Mouse (Mus musculus) embryo, embryonic 9.5 days (tissue): ENCODE results near the gene Slc35g3.

ENCODE experiments used
- DNase-seq: peaks from one replicate; pipeline ENCODE4 v3.0.0-alpha.2; 2017; ENCODE audit errors: extremely low spot score

Slc35g3 gene

GRCm38 (mm10) chr11:69784793-69785272, 23.1 kb upstream of the Slc35g3 start:
- DNase-seq = no peak

DNA sequence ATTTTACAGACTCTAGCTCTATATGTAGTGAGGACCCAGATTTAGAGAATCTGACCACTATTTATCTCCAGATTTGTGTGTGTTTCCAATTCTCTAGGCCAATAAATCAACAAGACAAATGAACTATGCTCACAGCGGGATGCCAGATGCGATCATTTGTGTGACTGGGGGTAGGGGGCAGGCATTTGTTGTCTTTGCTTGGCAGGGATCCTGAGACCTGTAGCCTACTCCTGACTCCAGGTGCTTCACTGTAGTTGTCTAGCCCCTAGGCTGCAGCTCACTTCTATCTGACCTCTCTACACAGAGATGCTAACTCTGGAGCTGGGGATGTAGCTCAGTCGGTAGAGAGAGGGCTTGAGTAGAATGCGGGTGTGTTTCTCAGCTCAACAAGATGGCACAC, 20.1 kb upstream of the Slc35g3 start:
- no peak for DNase-seq

GRCm38 (mm10) chr11:69778985-69779384, 17.2 kb upstream of the Slc35g3 start:
- no peak for DNase-seq

DNA sequence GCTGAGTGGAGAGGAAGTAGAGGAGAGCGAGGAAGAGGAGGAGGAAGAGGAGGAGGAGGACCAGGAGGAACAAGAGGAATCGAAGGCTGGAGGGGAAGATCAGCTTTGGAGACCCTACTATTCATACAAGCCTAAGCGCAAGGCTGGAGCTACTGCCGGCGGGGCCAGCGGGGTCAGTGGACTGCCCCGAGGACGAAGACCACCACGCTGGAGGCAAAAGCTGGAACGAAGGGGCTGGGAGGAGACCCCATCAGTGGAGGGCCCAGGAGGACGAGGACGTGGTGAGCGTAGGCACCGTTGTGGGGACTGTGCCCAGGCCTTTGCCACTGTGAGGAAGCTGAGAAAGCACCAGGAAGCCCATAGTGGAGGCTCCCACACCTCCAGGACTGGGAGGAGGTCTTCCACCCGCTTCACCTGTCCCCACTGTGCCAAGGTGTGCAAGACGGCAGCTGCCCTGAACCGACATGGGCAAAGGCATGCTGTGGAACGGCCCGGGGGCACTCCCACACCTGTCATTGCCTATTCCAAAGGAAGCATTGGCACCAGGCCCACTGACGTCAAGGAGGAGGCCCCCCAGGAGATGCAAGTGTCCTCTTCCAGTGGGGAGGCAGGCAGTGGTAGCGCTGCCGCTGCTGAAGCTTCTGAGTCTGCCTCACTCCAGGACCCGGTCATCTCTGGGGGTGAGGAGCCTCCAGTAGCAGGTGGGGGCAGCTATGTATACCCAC, 16.7 kb upstream of the Slc35g3 start:
- DNase-seq = no peak

GRCm38 (mm10) chr11:69777504-69778257, 15.9 kb upstream of the Slc35g3 start:
- DNase-seq = no peak

- no peak for DNase-seq
Observed at GRCm38 (mm10) chr11:69776488-69776887, 14.7 kb upstream of the Slc35g3 start.

DNA sequence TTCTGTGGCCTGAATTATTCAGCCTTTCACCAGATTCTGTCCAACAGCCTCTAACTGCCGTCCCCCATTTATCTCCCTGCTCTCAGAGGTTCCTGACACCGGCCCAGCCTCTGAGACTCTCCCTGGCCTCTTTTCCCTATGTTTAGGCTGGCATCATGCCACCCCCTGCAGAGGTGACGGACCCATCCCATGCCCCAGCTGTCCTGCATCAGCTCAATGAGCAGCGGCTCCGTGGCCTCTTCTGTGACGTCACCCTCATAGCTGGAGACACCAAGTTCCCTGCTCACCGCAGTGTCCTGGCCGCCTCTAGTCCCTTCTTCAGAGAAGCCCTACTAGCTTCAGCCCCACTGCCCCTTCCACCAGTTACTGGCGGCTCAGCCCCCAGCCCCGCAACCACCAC, 13.9 kb upstream of the Slc35g3 start:
- no peak for DNase-seq

GRCm38 (mm10) chr11:69774961-69775360, 13.2 kb upstream of the Slc35g3 start:
- DNase-seq = no peak

- no peak for DNase-seq
Observed at GRCm38 (mm10) chr11:69767625-69767909, 5.8 kb upstream of the Slc35g3 start.

- no peak for DNase-seq
Observed at GRCm38 (mm10) chr11:69766872-69767624, 5.3 kb upstream of the Slc35g3 start.

DNA sequence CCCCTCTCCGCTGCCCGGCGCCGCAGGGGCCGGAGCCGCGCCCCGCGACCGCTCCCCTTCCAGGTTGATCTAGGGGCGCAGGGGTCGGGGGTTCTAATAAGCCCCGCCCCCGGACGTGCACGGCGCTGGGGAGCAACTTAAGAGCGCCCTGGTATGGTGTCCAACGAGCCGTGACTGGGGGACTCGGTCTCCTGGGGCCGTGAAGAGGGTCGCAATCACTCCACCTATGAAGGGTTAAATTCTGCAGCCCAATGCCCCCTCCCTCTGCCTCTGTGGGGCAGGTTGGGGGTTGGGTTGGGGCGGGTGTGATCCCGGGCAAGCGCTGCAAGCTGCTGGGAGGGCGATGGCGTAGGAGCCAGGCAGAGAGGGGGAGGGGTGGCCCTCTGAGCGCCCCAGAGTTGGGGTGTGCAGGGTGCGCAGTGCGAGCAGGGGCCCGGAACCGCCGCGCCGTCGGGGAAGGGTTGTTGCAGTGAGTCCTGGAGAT, 4.4 kb upstream of the Slc35g3 start:
- peak; percentile 65 for DNase-seq

GRCm38 (mm10) chr11:69765221-69766125, 3.7 kb upstream of the Slc35g3 start, which contains the start of gene Zbtb4:
Zbtb4 (plus strand) TSS chr11:69765912.
- DNase-seq = peak; percentile 34

- no peak for DNase-seq
Observed at GRCm38 (mm10) chr11:69763551-69763950, 1.8 kb upstream of the Slc35g3 start.

DNA sequence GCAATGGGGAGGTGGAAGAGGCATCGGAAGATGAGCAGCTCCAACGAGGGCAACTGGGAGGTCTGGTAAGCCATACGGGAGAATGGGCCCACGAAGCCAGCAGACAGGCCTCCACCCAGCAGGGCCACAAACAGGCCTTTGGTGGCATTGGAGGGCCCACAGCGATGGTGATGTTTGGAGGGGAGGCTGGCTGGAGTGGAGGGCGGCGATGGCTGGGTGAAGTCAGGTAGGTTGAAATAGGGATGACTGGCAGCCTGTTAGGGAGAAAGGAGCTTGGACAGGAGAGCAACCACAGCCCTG, 917 bp downstream of the Slc35g3 start:
- no peak for DNase-seq

- DNase-seq = no peak
Observed at GRCm38 (mm10) chr11:69760160-69760900, 1.4 kb downstream of the Slc35g3 start.

DNA sequence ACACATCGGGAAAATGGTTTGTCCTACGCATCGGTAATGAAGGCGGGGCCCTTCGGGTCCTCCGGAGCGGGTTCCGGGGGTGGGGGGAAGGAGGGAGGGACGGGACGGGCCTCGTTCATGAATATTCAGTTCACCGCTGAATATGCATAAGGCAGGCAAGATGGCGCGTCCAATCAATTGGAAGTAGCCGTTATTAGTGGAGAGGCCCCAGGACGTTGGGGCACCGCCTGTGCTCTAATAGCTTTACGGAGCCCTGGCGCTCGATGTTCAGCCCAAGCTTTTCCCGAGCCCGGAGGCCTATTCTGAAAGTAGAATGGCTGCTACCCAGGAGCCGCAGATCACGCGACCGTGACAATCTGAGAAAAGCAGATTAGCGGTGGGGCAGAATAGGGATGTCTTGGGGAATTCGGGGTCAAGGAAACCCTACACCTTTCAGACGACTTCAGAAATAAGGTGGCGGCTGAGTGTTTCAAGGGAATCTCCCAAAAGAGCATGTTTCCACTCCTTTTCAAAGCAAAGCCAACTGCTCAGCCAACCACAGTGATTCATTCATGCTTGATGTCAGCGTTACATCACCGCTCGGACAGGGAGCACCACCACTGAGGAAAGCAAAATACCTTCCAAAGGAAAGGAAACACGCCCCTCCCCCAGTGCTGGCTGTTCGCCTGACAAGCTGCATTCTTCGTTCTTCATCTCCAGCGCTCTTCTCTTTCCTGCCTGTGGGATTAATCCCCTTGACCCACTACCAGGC, 2.6 kb downstream of the Slc35g3 start:
- DNase-seq = peak; percentile 95

DNA sequence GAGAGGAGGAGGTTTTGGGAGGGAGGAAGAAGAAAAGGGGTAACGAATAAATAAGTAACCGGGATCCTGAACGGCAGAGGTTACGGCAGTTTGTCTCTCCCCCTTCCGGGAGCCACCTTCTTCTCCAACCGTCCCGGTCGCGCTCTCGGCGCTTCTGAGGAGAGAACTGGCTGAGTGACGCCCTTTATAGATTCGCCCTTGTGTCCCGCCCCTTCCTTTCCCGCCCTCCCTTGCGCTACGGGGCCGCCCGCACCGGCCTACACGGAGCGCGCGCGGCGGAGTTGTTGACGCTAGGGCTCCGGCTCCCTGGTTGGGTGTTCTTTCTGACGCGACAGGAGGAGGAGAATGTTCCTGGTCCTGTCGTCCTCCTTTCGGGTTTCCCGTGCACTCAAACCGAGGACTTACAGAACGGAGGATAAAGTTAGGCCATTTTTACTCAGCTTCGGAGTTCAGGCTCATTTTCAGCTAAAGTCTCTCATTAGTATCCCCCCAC, 3.2 kb downstream of the Slc35g3 start, which contains the start of gene Polr2a:
Polr2a (minus strand) TSS at position 160 of the 493 bp plus-strand sequence.
- DNase-seq = peak; percentile 99

- DNase-seq = peak; percentile 91
Observed at GRCm38 (mm10) chr11:69758090-69758456, 3.7 kb downstream of the Slc35g3 start.

- no peak for DNase-seq
Observed at GRCm38 (mm10) chr11:69757303-69758089, 4.3 kb downstream of the Slc35g3 start.
